Mouse (Mus musculus): ENCODE data around the gene Eloa.

GRCm38 (mm10) chr4:136033231-136033630 lies 11.7 kb upstream of the Eloa start:
- TF ChIP-seq CTCF (IDR thresholded peaks at IDR 0.05; ENCODE audit: low read depth) (no peak), EP300 (IDR thresholded peaks at IDR 0.05; ENCODE audit: low read depth) (no peak)

Data from heart, postnatal 0 days (tissue).